Mouse (Mus musculus) E14TG2a.4 (cell line): ENCODE measurements around the gene Pqlc2.

Source experiments
- H3K27me3 ChIP-seq: 2 replicates; pipeline ENCODE4 v1.6.1; 2014; ENCODE audit warnings: low read length, control low read depth; ENCODE audit not compliant: insufficient read depth
- H3K36me3 ChIP-seq: 2 replicates; pipeline ENCODE4 v1.6.1; 2014; ENCODE audit warnings: low read length, control low read depth; ENCODE audit not compliant: insufficient read depth
- H3K4me1 ChIP-seq: replicated peaks from 2 replicates; pipeline ENCODE4 v1.6.1; 2014; ENCODE audit warnings: low read depth, low read length, control low read depth
- H3K4me3 ChIP-seq: replicated peaks from 2 replicates; pipeline ENCODE4 v1.5.1; 2014; ENCODE audit warnings: mild to moderate bottlenecking, low read length
- H3K9me3 ChIP-seq: 2 replicates; pipeline ENCODE4 v1.6.1; 2014; ENCODE audit warnings: low read length, control low read depth
- CTCF ChIP-seq: conservative IDR thresholded peaks from 2 replicates; pipeline ENCODE4 v1.5.1; 2014; ENCODE audit warnings: low read length
- NANOG ChIP-seq: IDR thresholded peaks from 2 replicates; pipeline ENCODE4 v1.6.1; 2014; ENCODE audit warnings: borderline replicate concordance, low read length, mixed read lengths
- POU5F1 ChIP-seq: IDR thresholded peaks from 2 replicates; pipeline ENCODE4 v1.6.1; 2014; ENCODE audit warnings: low read length, borderline replicate concordance

Pqlc2 gene

GRCm38 (mm10) chr4:139340835-139341234 lies 30.3 kb upstream of the Pqlc2 start:
- no peak overlapping the region for H3K4me3 ChIP-seq
- H3K9me3 ChIP-seq: no peaks in the 10 kb centered on the region
- H3K4me1 ChIP-seq: peaks cover 33% of the 10 kb centered on the region
- peaks cover 40% of the 10 kb centered on the region for H3K27me3 ChIP-seq
- no peak for TF ChIP-seq NANOG
- no peak for TF ChIP-seq POU5F1
- TF ChIP-seq CTCF: no peak
- H3K36me3 ChIP-seq: no peaks in the 10 kb centered on the region

GRCm38 (mm10) chr4:139338145-139338544 lies 27.6 kb upstream of the Pqlc2 start:
- Histone ChIP-seq H3K27me3 (peaks cover 35% of the 10 kb centered on the region), H3K4me3 (peak overlapping the region; percentile 68), H3K36me3 (no peaks in the 10 kb centered on the region), H3K9me3 (no peaks in the 10 kb centered on the region), H3K4me1 (peaks cover 42% of the 10 kb centered on the region)
- TF ChIP-seq CTCF: no peak
- no peak for TF ChIP-seq POU5F1
- no peak for TF ChIP-seq NANOG

- H3K4me3 ChIP-seq: peak overlapping the region; percentile 71
- no peaks in the 10 kb centered on the region for H3K36me3 ChIP-seq
- H3K27me3 ChIP-seq: peaks cover 38% of the 10 kb centered on the region
- TF ChIP-seq CTCF: peak; percentile 76
- TF ChIP-seq NANOG: no peak
- TF ChIP-seq POU5F1: no peak
- H3K9me3 ChIP-seq: no peaks in the 10 kb centered on the region
- peaks cover 42% of the 10 kb centered on the region for H3K4me1 ChIP-seq
These were observed 26.4 kb upstream of the Pqlc2 start for GRCm38 (mm10) chr4:139336822-139337483.

GRCm38 (mm10) chr4:139335507-139335906 lies 25.0 kb upstream of the Pqlc2 start:
- H3K4me1 ChIP-seq: peaks cover 52% of the 10 kb centered on the region
- no peaks in the 10 kb centered on the region for H3K9me3 ChIP-seq
- H3K4me3 ChIP-seq: no peak overlapping the region
- no peaks in the 10 kb centered on the region for H3K36me3 ChIP-seq
- peaks cover 32% of the 10 kb centered on the region for H3K27me3 ChIP-seq
- TF ChIP-seq POU5F1: no peak
- no peak for TF ChIP-seq NANOG
- TF ChIP-seq CTCF: no peak

GRCm38 (mm10) chr4:139334631-139335295 lies 24.3 kb upstream of the Pqlc2 start:
- no peak for TF ChIP-seq NANOG
- TF ChIP-seq POU5F1: no peak
- H3K9me3 ChIP-seq: no peaks in the 10 kb centered on the region
- peaks cover 30% of the 10 kb centered on the region for H3K27me3 ChIP-seq
- no peaks in the 10 kb centered on the region for H3K36me3 ChIP-seq
- H3K4me3 ChIP-seq: no peak overlapping the region
- peaks cover 56% of the 10 kb centered on the region for H3K4me1 ChIP-seq

GRCm38 (mm10) chr4:139330605-139331004 lies 20.1 kb upstream of the Pqlc2 start:
- Histone ChIP-seq H3K4me3 (peak overlapping the region; percentile 62), H3K9me3 (no peaks in the 10 kb centered on the region), H3K27me3 (peaks cover 14% of the 10 kb centered on the region), H3K4me1 (peaks cover 33% of the 10 kb centered on the region), H3K36me3 (no peaks in the 10 kb centered on the region)
- TF ChIP-seq CTCF (peak; percentile 50), NANOG (no peak), POU5F1 (no peak)

- peaks cover 45% of the 10 kb centered on the region for H3K36me3 ChIP-seq
- H3K9me3 ChIP-seq: no peaks in the 10 kb centered on the region
- peaks cover 20% of the 10 kb centered on the region for H3K4me1 ChIP-seq
- no peak for TF ChIP-seq NANOG
- no peak for TF ChIP-seq POU5F1
- no peak for TF ChIP-seq CTCF
- H3K4me3 ChIP-seq: no peak overlapping the region
- no peaks in the 10 kb centered on the region for H3K27me3 ChIP-seq
These were observed 9.2 kb upstream of the Pqlc2 start for GRCm38 (mm10) chr4:139319740-139320139.

GRCm38 (mm10) chr4:139318449-139318848 lies 7.9 kb upstream of the Pqlc2 start:
- Histone ChIP-seq H3K27me3 (no peaks in the 10 kb centered on the region), H3K9me3 (no peaks in the 10 kb centered on the region), H3K4me1 (peaks cover 20% of the 10 kb centered on the region), H3K36me3 (peaks cover 55% of the 10 kb centered on the region), H3K4me3 (no peak overlapping the region)
- TF ChIP-seq POU5F1 (no peak), NANOG (no peak), CTCF (no peak)
